Mouse (Mus musculus): ENCODE results near the gene Tmem131. TPM values are rescaled to one million over a fixed set of nuclear protein-coding genes. Genes with fewer than 3 reads are reported as not detected.

The Tmem131 gene
- polyA plus RNA-seq, 1 experiment from 2014 or later: 13.7 TPM

DNA sequence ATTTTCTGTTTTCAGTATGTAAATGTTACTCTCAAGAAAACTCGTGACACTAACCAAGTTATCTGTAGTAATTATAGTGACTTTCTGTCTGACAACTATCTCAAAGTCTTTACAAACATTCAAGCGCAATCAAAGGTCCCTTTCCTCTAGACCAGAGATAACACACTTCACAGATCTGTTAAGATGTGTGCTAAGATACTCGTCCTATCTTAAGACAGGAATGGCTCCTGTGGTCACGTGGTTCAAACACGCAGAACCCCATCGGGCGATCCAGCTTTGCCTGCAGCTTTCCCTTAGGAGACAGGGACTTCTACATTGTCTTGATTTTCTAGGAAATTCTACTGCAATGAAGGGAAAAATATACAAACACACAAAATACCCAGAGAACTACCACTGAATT lies 6.9 kb downstream of the Tmem131 start:
- ATAC-seq (ENCODE audit: insufficient read depth, low FRiP score, low read depth): no peak
- 75% methylated on average over 7 of the region's 7 CpGs for WGBS
- H3K9ac ChIP-seq: no peak overlapping the region
- no peak overlapping the region for H3K4me3 ChIP-seq (replicated peaks)
- H3K36me3 ChIP-seq: no peaks in the 10 kb centered on the region
- H3K27ac ChIP-seq: no peak overlapping the region
- no peaks in the 10 kb centered on the region for H3K27me3 ChIP-seq (replicated peaks)
- 0 out of 2 replicates have a peak overlapping the region, but pooled peaks have one; percentile 5 for H3K4me2 ChIP-seq
- H3K9me3 ChIP-seq: no peaks in the 10 kb centered on the region
- peaks cover 9% of the 10 kb centered on the region; the same call in 1 of the 2 replicates for H3K4me1 ChIP-seq

DNA sequence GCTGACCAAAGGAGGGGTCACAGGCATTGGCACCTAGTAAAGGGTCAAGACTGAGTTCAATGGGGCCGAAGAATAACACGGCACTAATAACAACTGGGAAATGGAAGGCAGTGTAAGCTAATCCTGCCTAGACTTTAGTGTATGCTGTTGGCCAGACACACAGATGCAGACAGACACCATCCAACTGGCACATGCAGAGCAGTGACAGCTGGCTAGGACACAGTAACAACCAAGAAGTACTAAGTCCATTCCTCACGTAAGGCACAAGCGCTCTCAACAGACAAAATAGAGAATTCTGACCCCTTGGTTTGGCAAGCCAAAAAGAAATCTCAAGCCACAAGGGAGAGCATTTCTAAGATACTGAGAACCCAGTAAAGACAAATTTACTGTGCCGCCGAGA lies 8.7 kb downstream of the Tmem131 start:
- Histone ChIP-seq H3K9ac (no peak overlapping the region), H3K4me3 (replicated peaks) (no peak overlapping the region), H3K4me2 (no peak overlapping the region), H3K27ac (no peak overlapping the region), H3K4me1 (peaks cover 6% of the 10 kb centered on the region; the same call in 1 of the 2 replicates), H3K36me3 (no peaks in the 10 kb centered on the region), H3K9me3 (no peaks in the 10 kb centered on the region), H3K27me3 (replicated peaks) (no peaks in the 10 kb centered on the region)
- ATAC-seq (ENCODE audit: insufficient read depth, low FRiP score, low read depth): no peak
- 51% methylated on average over 6 of the region's 6 CpGs for WGBS

DNA sequence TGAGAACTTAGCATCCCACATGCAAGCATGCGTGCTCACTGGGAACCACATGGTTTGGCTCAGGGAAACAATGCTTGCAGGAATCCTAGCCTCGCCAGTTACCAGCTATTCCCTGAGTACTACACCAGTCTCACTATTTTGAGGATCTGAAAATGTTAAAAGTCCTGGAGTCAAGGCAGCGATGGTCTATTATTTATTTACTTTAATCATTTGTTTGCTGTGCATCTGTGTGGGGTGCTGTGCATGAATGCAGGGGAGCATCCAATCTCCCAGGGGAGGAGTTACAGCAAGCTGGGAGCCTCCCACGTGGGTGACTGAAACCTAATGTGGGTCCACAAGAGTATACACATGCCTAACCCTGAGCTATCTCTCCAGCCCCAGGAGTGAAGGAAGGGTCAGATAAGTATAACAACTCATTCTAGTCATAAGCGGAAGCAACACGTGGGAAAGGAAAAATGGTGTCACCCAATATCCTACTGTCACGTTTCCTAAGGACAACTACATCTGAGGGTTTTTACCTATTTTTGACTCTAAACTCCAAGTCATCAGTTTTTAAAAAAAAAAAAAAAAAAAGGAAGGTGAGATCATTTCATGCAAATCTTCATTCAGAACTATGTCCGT lies 9.4 kb downstream of the Tmem131 start:
- Histone ChIP-seq H3K9me3 (no peaks in the 10 kb centered on the region), H3K27ac (no peak overlapping the region), H3K9ac (no peak overlapping the region), H3K4me2 (no peak overlapping the region), H3K27me3 (replicated peaks) (no peaks in the 10 kb centered on the region), H3K4me3 (replicated peaks) (no peak overlapping the region), H3K36me3 (no peaks in the 10 kb centered on the region), H3K4me1 (peaks cover 6% of the 10 kb centered on the region; the same call in 1 of the 2 replicates)
- WGBS: 67% methylated on average over 8 of the region's 8 CpGs
- peak; percentile 79; the same call in 1 of the 2 replicates for ATAC-seq (ENCODE audit: insufficient read depth, low FRiP score, low read depth)

DNA sequence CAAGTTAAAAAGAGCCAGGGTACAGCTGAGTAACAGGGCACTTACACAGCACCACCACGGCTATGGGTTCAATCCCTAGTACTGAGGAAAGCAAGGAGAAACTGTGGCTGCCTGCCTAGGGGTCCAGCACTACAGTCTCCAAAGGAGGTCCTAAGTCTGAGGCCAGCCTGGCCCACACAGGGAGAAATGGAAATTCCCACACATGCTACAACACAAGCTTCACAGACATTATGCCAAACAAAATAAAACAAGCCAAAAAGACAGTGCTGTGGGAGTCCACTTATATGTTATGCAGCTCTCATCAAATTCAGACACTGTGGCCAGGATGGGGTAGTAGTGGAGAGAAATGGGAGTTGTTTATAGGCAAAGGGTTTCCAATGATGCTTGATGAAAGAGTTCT lies 11.2 kb downstream of the Tmem131 start:
- Histone ChIP-seq H3K9ac (no peak overlapping the region), H3K27me3 (replicated peaks) (no peaks in the 10 kb centered on the region), H3K4me1 (peaks cover 14% of the 10 kb centered on the region; the same call in 1 of the 2 replicates), H3K27ac (no peak overlapping the region), H3K9me3 (no peaks in the 10 kb centered on the region), H3K4me2 (no peak overlapping the region), H3K4me3 (replicated peaks) (no peak overlapping the region), H3K36me3 (no peaks in the 10 kb centered on the region)
- WGBS: 82% methylated on average over 1 of the region's 1 CpGs
- no peak for ATAC-seq (ENCODE audit: insufficient read depth, low FRiP score, low read depth)

DNA sequence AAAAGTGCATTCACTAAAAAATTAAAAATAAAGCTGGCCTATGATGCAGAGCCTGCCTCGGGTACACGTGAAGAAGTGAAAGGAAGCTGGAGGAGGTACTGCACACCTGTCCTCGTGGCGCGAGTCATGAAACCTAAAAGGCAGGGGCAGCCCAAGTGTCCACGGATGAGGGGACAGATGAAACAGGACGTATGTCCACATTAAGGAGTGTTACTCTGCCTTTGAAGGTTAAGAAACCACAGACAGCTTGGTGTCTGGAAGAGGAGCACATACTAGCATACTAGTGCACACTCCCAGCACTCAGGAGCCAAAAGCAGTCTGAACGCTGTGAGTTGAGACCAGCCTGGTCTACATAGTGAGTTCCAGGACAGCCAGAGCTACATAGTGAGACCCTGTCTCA lies 12.6 kb downstream of the Tmem131 start:
- H3K36me3 ChIP-seq: no peaks in the 10 kb centered on the region
- ATAC-seq (ENCODE audit: insufficient read depth, low FRiP score, low read depth): no peak
- no peak overlapping the region for H3K27ac ChIP-seq
- H3K4me2 ChIP-seq: no peak overlapping the region
- H3K9me3 ChIP-seq: no peaks in the 10 kb centered on the region
- peaks cover 13% of the 10 kb centered on the region; the same call in 1 of the 2 replicates for H3K4me1 ChIP-seq
- no peaks in the 10 kb centered on the region for H3K27me3 ChIP-seq (replicated peaks)
- no peak overlapping the region for H3K4me3 ChIP-seq (replicated peaks)
- 82% methylated on average over 8 of the region's 8 CpGs for WGBS
- no peak overlapping the region for H3K9ac ChIP-seq

DNA sequence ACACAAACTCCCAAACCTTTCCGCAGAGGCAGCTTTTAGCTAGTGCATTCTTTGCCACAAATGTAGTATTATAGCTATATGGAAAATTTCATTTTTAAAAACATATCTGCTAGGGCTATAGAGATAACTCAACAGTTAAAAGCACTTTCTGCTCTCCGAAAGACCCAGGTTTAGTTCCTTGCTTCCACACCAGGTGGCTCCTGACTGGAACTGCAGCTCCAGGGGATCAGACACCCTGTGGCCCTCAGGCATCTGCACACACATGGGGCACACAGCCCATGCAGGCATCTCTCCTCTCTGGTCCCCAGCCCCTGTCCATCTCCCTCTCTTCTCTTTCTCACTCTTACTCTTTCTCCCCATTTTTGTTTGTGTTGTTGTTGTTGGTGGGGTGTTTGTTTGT lies 13.5 kb downstream of the Tmem131 start:
- Histone ChIP-seq H3K9ac (no peak overlapping the region), H3K27ac (no peak overlapping the region), H3K4me1 (peaks cover 13% of the 10 kb centered on the region; the same call in 1 of the 2 replicates), H3K4me2 (no peak overlapping the region), H3K27me3 (replicated peaks) (no peaks in the 10 kb centered on the region), H3K4me3 (replicated peaks) (no peak overlapping the region), H3K36me3 (no peaks in the 10 kb centered on the region), H3K9me3 (no peaks in the 10 kb centered on the region)
- 81% methylated on average over 2 of the region's 2 CpGs for WGBS
- ATAC-seq (ENCODE audit: insufficient read depth, low FRiP score, low read depth): no peak

DNA sequence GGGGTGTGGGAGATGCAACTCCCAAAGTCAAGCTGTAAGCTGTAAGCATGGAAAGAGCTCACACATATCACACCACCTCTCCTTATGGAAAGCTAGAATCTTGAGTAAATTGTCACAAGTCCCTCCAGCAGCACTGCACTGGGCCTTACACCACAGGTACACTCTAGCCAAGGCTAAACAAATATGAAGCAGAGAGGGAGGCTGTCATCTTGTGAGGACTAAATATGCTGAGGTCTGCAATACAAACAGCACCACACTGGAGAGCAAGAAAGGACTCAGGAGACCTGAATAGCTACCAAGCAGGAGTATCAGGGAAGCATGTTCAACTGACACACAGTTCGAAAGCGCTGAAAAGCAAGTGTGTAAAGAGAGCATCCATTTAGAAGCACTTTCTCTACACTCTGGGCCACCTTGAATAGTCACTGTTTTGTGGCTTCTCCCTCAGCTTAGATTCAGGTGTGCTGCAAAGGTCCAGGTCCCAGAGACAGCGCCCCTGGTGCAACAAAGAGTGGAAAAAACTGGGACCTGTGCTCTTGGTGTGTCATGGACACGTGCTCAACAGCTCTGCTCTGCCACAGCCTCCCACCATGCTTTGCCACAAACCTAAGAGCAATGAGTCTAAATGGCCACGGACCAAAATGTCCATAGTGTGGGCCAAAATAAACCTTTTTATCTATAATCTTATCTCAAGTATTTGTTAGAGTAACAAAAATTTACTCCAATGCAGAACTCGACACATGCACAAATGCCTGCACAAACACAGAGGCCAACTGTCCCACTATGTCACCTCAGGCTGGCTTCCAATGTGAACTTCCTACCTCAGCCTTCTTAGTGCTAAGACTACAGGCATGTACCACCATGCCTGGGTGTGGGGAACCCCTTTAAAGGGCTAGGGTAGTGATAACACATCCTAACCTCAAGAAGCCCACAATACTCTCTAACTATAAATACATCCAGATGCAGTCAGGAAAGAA lies 14.8 kb downstream of the Tmem131 start:
- H3K9ac ChIP-seq: no peak overlapping the region
- no peak overlapping the region for H3K4me2 ChIP-seq
- WGBS: 77% methylated on average over 6 of the region's 6 CpGs
- H3K9me3 ChIP-seq: no peaks in the 10 kb centered on the region
- no peaks in the 10 kb centered on the region for H3K36me3 ChIP-seq
- ATAC-seq (ENCODE audit: insufficient read depth, low FRiP score, low read depth): no peak
- no peaks in the 10 kb centered on the region for H3K27me3 ChIP-seq (replicated peaks)
- no peak overlapping the region for H3K4me3 ChIP-seq (replicated peaks)
- H3K4me1 ChIP-seq: peaks cover 17% of the 10 kb centered on the region; the same call in 1 of the 2 replicates
- H3K27ac ChIP-seq: 0 out of 2 replicates have a peak overlapping the region, but pooled peaks have one; percentile 8

DNA sequence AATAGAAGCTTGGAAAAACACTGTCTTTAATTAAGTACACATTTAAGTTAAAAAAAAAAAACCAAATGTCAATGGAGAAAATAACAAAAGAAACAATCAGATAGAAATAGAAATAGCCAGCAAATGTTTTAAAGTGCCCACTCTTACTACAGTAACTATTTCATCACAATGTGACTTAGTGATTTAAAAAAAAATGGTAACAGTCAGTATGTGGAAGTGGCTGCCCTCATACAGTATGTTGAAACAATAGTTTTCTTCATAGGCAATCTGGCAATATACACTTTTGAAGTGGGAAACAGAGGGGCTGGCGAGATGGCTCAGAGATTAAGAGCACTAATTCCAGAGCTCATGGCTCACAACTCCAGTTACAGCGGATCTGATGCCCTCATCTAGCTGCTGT lies 15.9 kb downstream of the Tmem131 start:
- Histone ChIP-seq H3K9ac (no peak overlapping the region), H3K9me3 (no peaks in the 10 kb centered on the region), H3K4me1 (peaks cover 27% of the 10 kb centered on the region), H3K4me3 (replicated peaks) (no peak overlapping the region), H3K36me3 (no peaks in the 10 kb centered on the region), H3K4me2 (no peak overlapping the region), H3K27me3 (replicated peaks) (no peaks in the 10 kb centered on the region), H3K27ac (no peak overlapping the region)
- 72% methylated on average over 2 of the region's 2 CpGs for WGBS
- ATAC-seq (ENCODE audit: insufficient read depth, low FRiP score, low read depth): no peak

DNA sequence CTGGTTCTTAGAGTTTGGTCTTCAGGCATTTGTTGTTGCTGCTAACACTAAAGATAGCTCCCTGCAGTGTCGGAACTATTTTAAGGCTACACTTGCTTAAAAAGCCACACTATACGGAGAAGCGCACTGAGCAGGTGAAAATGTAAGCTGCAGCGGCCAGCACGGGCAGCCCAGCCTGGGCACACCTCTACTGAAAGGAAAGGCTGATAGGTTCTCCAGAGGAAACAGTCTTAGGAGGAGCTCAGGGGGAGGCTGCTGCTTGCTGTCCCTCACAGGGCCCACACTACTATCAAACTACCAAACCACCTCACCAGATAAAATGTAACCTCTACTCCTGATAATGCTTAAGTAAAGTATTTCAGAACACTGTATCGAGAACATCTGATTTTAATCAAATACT lies 16.7 kb downstream of the Tmem131 start:
- Histone ChIP-seq H3K9ac (no peak overlapping the region), H3K4me3 (replicated peaks) (no peak overlapping the region), H3K9me3 (no peaks in the 10 kb centered on the region), H3K27me3 (replicated peaks) (no peaks in the 10 kb centered on the region), H3K27ac (0 out of 2 replicates have a peak overlapping the region, but pooled peaks have one; percentile 38), H3K4me2 (no peak overlapping the region), H3K4me1 (peaks cover 31% of the 10 kb centered on the region), H3K36me3 (no peaks in the 10 kb centered on the region)
- WGBS: 72% methylated on average over 6 of the region's 6 CpGs
- no peak for ATAC-seq (ENCODE audit: insufficient read depth, low FRiP score, low read depth)

DNA sequence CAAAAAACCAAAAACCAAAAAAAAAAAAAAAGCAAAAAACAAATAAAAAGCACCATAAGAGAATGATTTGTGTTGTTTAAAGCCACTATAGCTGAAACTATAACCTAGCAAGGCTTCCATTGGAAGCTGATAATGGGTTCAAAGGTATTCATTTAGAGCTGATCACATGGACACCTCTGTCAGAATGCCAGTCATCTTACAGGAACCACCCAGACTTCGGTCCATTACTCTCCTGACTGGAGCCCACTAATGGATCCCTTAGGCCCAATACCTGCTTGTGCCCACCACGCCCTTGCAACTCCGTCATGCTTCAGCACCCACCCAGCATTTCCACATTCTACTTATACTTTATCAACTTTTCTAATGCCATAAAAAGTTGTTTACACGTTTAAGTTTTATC lies 17.2 kb downstream of the Tmem131 start:
- Histone ChIP-seq H3K4me2 (no peak overlapping the region), H3K36me3 (no peaks in the 10 kb centered on the region), H3K4me1 (peaks cover 36% of the 10 kb centered on the region), H3K27me3 (replicated peaks) (no peaks in the 10 kb centered on the region), H3K9me3 (no peaks in the 10 kb centered on the region), H3K27ac (no peak overlapping the region), H3K9ac (no peak overlapping the region), H3K4me3 (replicated peaks) (no peak overlapping the region)
- ATAC-seq (ENCODE audit: insufficient read depth, low FRiP score, low read depth): no peak
- WGBS: 79% methylated on average over 4 of the region's 4 CpGs

DNA sequence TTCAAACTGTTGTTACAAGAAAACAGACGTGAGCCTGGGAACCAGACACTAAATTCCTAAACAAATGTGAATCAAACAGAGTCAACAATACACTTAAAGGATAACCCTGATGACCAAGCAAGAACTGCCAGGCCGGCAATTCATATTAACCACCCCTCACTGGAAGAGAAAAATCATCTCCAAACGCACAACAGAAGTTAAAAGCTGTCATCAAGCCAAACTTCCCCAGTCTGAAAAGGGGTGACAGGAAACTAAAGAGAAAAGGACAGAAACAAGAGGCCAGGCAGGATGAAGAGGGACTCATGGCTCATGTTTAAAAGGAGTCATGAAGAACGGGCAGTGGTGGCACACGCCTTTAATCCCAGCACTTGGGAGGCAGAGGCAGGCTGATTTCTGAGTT lies 17.7 kb downstream of the Tmem131 start:
- WGBS: 55% methylated on average over 5 of the region's 5 CpGs

DNA sequence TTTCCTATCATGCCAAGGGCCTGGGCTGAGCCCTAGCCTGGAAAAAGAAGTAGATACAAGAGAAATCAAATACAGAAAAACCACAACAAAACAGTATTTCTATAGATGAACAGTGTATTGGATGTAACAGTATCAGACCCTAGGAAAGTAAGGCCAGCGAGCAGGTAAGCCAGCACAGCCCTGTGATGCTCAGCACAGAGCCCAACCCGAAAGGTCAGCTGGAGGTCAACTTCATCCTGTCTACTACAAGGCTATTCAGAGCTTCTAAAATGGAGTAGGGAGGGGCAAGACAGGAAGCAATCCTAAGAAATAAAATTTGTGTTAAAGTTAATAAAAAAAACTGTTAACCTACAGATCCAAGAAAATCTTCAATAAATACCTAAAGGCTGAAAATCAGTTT lies 18.6 kb downstream of the Tmem131 start:
- Histone ChIP-seq H3K27me3 (replicated peaks) (no peaks in the 10 kb centered on the region), H3K27ac (no peak overlapping the region), H3K9ac (no peak overlapping the region), H3K4me3 (replicated peaks) (no peak overlapping the region), H3K4me1 (peaks cover 49% of the 10 kb centered on the region), H3K4me2 (no peak overlapping the region), H3K36me3 (no peaks in the 10 kb centered on the region), H3K9me3 (no peaks in the 10 kb centered on the region)
- WGBS: 71% methylated on average over 2 of the region's 2 CpGs
- no peak for ATAC-seq (ENCODE audit: insufficient read depth, low FRiP score, low read depth)

More for the DNA sequence above, 17.7 kb downstream of the Tmem131 start:
- no peaks in the 10 kb centered on the region for H3K9me3 ChIP-seq
- no peaks in the 10 kb centered on the region for H3K36me3 ChIP-seq
- ATAC-seq (ENCODE audit: insufficient read depth, low FRiP score, low read depth): no peak
- H3K27me3 ChIP-seq (replicated peaks): no peaks in the 10 kb centered on the region
- H3K4me2 ChIP-seq: no peak overlapping the region
- H3K4me3 ChIP-seq (replicated peaks): no peak overlapping the region
- no peak overlapping the region for H3K27ac ChIP-seq
- peaks cover 40% of the 10 kb centered on the region for H3K4me1 ChIP-seq
- no peak overlapping the region for H3K9ac ChIP-seq

All from stomach, embryonic 15.5 days (tissue).